Mouse (Mus musculus) heart, adult 11 months (tissue): ENCODE results near the gene Pitpnc1.

Source experiments
- DNase-seq: peaks from one replicate; pipeline ENCODE4 v3.0.0; 2022

Pitpnc1 gene

DNA sequence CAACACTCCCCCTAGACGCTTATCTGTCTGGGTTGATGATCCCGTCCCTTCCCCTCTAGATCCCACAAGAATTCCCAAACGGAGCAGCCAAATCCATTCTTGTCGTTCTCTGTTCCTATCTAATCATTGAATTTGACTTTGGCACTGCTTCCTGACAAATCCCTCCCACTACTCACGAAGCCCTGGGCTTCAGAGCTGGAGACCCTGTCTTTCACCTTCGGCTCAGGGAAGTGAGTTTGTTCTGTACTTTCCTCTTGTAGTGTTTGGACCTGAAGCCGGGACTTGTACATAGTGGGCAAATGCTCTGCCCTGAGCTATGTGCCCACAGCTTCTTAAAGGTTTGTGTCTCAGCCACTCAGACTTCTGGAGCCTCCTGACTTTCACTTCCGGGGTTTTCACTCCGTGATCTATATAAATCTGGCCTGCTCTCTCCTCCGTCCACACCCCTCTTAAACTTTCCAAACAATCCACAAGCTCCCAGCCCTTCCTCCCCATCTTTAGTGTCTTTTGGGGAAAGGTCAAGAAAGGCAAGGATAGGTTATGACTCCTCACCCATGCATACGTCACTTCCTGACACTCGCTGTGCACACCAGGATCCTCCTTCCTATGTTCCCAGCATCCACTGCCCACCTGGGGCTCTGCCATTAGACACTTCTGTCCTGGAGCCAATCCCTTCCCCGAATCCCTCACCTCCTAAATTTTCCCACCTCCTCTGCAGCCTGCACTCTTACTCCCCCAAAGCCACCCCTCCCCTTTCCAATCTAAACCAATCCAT lies 104.4 kb downstream of the Pitpnc1 start:
- DNase-seq: peak; percentile 93

DNA sequence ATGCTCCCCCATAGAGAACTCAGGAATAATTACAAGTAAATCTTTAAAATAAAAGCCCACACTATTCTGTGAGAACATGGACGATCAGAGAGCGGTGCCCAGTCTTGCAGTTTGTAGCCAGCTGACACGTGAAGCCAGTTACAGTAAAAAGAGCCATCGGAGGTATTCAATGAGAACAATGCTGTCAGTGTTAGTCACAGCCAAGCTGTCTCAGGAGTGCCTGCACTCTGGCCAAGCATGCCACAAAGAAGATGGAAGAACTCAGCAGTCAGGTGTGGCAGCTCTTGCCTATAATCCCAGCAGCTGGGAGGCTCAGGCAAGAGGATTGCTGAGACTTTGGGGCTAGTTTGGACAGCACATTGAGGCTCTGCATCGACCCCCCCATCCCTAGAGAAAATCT lies 111.8 kb downstream of the Pitpnc1 start:
- no peak for DNase-seq

DNA sequence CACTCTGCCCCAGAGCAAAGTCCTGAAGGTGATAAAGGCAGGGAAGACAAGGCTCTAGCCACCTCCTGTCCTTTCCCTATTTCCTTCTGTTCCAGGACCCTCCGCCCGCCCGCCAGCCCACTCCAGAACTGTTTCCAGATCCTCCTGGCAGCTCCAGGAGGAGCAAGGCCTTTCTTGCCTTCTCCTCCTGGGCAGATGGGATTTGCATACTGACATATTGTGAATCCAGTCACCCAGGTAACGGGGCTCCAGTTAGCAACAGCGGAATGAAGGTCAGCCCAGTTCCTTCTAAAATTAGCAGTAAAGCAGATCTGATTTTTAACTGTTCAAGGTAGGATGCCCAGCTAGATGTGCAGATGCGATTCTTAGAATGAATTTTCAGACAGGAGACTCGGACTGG lies 114.3 kb downstream of the Pitpnc1 start:
- DNase-seq: no peak

DNA sequence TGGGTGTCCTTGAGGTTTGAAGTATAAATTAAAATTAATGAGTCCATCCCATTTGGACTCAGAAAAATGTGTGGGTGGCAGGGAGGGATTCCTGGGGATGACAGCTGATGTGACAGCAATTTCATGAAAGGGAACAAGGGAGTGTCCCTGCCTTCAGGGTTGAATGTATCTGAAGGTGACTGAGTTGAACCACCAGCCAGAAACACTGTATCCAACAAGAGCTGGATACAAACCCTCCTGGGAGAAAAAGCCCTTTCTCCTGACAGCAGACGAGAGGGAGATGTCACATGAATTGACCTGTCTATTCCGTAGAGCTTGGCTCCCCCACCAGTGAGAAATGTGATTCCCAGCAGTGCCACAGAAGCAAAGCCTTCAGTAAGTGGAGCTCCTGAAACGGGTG lies 115.0 kb downstream of the Pitpnc1 start:
- no peak for DNase-seq

DNA sequence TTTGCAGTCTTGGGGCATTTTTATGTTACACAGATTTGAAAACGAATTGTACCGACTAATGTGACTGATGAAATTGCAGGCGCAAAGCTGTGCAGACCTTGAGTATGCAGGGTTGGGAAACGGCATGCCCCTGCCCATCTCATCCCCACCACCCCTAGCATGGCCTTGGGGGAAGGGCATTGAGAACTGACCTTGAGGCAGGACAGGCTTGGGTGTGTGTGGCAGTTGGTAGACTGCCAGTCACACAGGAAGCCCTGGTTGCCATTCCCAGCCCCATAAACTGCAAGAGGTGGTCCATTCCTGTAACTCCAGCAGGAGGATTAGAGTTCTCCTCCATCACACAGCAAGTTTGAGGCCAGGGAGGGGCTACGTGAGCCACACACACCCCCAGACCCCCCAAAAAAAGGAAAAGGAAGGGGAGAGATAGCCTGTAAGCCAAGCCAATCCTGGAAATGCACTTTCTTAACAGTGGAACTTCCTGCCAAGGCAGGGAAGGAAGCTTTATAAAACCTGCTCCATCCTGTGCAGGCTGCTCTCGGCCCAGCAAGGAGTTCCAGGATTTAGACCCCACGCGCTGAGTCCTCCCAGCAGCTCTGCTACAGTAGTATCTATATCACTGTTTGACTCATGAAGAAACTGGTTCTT lies 115.9 kb downstream of the Pitpnc1 start:
- DNase-seq: peak; percentile 95

DNA sequence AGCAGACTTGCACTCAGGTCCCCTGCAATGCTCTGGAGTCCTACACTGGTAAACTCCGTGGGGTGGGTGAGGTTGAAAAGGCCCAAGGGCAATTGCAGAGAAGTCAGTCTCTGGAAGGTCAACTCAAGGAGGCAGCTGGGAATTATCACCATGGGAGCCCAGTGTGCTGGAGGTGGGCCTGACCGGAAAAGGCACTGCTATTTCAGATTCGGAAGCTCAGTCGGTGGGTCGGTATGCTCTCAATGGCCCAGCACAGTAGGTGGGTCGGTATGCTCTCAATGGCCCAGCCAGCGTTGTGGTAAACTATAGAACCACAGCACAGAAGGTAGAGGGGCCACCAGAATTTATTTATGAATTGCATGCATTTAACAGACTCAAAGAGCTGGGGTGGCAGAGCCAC lies 117.9 kb downstream of the Pitpnc1 start:
- DNase-seq: no peak

DNA sequence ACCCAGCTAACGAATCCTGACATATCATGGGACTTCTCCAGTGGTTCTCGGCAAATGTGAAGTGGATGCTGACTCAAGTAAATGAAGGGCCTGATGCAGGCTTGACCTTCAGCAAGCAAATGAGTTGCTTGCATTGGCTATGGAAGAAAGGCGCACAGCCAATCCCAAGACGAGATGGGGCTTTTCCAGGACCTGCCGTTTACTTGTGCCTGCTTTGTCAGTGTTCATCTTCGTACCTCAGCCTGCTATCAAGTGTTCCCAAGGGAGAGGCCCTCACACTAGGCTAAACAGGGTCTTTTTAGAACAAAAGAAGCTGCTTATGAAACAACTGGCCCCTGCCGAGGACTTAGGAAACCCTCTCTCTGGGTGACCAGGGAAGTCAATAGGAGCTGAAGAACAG lies 120.7 kb downstream of the Pitpnc1 start:
- DNase-seq: no peak

DNA sequence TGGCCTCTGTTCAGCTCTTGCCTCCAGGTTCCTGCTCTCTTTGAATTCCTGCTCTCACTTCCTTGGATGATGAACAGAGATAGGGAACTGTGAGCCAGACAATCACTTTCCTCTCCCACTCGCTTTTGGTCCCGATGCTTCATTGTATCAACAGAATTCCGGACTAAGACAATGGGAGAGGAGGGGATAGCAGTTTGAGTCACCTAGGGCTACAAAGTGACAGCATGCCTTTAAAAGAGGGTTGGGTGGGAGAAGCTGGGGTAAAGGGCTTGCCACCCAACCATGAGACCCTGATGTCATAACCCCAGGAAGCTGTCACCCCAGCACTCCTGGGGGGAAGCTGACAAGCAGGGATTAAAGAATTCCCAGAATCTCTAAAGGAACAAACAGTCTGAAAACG lies 127.5 kb downstream of the Pitpnc1 start:
- DNase-seq: peak; percentile 92

DNA sequence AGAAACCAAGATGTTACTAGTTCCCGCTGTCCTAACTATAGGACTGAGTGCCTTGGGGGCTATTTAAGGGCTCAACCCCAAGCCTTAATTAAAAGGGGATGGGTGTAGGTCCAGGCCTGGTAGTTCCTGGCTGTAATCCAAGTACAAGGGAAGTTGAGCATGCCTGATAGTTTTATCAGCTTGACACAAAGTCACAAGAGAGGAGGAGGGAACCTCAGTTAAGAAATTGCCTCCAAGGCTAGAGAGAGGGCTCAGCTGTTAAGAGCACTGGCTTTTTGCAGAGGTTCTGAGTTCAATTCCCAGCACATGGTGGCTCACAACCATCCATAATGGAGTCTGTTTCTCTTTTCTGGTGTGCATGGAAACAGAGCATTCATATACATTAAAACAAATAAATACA lies 128.1 kb downstream of the Pitpnc1 start:
- DNase-seq: peak; percentile 95

DNA sequence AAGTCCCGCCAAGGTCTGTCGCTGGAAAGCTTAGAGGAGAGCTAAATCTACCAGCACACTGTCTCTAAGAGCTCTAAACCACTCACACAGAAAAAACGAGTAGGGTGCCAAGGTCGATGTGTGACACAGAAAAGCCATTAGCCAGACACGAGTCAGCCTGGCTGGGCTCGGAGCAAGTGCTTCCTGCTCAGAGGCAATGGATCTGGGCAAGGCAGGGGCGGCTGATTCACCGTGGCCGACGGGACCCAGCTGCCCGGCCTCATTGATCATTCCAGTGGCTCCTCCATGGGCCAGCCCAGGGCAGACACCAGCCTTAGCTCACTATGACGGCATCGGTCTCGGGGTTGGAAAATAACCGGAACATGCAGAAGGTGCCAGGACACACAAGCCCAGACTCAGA lies 129.2 kb downstream of the Pitpnc1 start:
- peak; percentile 97 for DNase-seq

DNA sequence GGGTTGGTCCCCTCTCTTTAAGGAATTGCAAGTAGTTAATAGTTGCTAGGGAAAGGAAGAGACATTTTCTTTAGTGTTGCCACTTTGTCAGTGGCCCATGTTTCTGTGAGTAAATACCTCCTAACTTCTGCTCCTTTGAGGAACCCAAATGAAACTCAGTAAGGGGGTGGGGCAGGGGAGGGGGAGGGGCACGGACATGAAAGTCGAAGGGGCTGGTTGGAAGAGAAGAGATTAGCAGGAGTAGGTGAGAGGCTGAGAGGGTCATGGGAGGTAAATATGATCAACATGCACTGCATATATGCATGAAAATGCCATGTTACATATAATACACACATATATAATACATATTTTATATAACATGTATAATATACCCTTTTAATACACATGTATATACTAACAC lies 129.7 kb downstream of the Pitpnc1 start:
- no peak for DNase-seq

DNA sequence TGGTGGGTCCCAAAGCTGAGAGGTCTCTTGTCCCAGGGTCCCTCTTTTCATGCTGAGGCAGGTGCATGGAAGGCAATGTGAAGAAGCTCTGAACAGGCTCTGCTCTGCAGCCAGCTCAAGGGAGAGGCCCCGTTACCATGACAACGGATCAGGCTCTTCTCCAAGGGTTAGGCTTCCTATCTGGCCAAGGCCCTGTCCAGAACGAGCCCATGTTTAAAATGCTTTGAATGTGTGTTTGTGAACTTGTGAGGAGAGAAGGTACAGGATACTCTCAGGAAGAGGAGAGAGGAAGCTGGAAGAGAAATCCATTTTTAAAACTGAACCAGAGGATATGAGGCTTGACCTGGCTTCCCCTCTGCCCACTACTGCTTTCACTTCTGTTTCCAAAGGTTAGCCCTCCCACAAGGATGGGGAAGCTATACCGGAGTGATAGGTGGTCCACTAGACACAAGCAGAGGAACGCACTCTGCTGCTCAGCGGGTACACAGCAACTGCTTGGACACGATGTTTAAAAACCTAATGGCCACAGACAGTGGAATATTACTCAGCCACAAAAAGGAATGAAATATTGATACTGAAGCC lies 131.2 kb downstream of the Pitpnc1 start:
- DNase-seq: peak; percentile 97

DNA sequence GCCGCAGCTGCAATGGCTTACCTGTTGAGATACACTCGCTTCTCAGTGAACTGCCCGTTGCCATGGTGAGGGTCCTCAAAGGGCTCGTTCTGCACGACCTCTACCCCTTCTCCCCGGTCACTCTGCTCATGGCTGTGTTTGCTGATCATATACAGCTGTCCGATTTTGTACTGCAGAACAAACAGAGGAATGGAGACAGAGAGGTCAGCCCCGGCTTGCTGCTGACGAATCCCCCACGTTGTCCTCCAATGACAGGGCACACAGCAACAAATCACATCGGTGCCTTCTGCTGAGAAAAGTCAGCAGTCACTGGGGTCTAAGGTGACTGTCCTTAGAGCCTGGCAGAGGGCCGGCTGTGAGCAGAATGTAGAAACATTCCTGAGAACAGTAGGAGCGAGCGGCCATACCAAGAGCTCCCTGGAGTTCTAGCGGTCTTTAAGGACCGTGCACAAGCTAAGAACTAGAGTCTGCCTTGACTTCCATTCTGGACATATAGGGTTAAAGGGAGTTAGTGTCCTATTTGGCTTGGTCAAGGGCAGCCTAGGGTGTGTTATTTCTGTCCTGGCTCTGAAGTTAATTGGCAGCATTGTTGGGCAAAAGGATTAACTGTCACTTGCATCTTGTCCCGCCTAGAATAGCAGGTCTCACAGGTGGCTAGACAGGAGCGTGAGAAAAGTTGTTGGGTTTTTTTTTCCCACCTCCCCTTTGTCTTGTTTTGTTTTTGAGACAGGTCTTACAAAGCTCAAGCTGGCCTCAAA lies 132.9 kb downstream of the Pitpnc1 start:
- DNase-seq: peak; percentile 94

DNA sequence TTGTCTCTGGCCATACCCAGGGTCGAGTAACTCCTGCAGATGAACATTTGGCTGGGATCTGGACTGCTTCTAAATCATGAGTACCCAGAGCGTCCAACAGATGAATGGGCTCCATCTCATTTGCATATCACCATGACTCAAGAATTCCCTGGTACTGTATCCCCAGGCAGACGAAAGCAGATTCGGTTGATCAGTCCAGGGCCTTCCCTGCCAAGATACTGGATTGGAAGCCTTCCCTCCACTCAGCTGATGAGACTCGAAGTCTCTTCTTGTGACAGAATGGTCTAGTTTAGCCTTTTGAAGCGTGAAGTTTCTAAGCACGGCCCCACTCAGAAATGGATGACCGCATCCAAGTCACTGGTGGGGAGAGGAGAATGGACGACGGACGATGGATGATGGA lies 134.7 kb downstream of the Pitpnc1 start:
- peak; percentile 95 for DNase-seq

DNA sequence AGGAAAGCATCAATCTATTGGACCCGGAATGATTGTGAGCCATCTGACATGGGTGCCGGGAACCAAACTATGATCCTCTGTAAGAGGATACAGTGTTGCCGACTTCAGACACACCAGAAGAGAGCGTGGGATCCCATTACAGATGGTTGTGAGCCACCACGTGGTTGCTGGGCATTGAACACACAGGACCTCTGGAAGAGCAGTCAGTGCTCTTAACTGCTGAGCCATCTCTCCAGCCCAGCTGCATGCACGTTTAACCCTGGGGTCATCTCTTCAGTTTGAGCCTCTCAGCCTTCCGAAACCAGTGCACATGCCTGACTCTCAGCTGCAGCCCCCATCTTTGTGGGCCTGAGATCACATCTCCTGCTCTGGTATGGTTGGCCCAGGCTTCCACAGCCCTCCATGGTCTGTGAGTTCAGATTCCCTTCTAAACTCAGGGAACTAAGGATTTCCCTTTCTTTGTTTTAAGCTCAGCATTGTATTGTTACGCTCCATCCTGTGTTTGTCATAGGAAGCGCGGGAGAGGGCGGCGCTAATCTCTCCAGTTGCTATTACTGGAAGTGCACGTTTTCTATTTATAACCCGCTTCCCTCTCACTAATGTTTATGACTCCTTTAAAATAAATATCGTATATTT lies 135.5 kb downstream of the Pitpnc1 start:
- DNase-seq: peak; percentile 98

DNA sequence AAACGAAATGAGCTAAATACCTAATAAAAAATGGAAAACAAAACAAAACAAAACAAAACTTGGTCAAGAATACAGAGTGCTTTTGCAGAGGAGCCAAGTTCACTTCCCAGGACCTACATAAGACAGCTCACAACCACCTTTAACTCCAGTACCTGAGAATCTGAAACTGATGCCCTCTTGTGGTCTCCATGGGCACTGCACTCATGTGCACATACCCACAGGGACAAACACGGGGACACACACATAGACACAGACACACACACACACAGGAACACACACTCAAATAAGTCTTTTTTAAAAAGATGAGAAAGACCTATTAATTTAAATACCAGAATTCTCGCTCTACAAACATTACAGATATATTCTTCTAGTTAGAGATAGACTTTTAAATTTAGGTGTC lies 137.6 kb downstream of the Pitpnc1 start:
- DNase-seq: peak; percentile 78

DNA sequence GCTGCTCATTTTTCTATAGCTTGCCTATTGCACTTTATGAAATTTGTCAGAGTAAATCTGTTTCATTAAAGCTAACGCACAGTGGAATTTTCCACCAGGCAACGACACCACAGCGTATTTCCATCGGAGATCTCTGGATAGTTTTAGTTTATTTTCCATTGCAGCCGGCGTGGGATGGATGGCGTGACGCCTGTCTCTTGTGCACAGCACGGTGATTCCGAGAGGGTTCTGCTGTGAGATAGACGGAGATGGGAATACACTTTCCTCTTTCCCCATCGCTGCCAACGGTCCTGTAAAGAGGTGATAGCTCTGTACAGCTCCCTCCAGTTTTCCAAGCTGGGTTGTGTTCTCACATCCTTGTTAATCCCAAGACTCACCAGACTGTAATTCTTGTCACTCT lies 138.2 kb downstream of the Pitpnc1 start:
- DNase-seq: peak; percentile 81

DNA sequence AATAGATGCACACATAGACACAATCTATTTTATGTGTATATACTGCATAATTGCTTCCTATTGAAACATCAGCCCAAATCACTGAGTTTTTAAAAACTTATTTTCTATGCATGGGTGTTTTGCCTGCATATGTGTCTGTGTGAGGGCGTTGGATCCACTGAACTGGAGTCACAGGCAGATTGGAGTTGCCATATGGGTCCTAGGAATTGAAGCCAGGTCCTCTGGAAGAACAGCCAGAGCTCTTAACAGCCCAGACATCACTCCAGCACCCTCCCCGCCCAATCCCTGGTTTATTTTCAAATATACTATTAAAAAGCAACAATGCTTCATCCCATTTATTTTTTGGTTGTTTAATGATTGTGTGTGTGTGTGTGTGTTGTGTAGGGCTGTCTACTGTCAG lies 139.1 kb downstream of the Pitpnc1 start:
- DNase-seq: no peak

DNA sequence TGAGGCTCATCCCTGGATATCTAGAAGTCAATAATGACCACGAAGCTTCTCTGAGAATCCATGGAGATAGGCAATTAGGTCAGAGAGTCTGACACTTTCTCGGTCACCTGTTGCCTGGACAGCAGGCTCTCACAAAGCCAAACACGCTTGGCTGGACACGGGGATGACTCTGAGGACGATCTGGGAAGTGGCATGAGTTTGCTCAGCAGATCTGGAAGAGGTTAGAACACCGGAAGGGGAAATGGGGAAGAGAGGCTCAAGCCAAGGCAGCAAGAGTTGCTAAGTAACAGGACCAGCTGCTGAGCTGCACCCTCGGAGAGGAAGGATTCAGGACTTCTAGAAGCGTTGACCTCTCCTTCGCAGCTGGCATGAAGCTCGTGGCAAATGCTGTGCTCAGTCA lies 143.2 kb downstream of the Pitpnc1 start:
- DNase-seq: peak; percentile 98

DNA sequence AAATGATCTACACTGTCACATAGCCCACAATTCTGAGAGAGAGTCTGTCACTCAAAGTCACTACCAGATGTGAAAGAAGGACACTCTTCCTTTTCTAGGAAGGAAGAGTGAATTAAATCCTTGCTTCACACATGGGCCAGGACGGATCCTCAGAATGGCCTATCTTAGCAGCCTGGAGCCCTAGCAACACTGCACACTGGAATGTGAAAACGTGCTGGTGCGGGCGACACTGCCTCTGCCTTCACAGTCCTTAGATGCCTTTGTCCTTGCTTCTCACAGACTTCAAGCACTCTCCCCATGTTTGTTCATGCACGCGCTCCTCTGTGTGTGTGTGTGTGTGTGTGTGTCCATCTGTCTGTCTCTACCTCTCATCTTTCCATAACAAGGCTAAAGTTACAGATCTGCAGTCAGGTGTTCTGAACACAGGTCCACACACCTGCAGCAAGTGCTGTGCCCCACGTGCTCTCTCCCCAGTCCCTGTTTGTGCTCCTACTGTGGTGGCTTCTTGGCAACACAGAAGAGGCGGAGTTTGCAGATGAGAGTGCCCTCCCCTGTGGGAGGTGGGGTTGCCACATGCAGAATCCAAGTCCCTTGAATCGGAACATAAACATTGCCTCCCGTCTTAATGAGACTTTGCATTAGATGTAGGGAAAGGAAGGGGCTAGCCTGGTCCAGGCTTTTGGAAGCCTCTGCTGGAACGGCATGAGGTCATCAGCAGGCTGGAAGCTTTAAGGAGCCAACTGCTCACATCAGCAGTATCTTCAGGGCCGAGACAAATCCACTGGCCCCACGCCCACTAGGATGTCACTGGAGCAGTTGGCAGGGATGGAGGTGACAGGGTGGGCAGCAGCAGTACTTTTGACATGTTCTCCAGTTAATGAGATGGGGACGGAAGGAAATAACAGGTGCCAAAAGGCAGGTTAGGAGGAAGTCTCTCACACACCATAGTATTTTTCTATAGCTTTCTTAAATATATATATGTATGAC lies 144.5 kb downstream of the Pitpnc1 start:
- peak; percentile 91 for DNase-seq

DNA sequence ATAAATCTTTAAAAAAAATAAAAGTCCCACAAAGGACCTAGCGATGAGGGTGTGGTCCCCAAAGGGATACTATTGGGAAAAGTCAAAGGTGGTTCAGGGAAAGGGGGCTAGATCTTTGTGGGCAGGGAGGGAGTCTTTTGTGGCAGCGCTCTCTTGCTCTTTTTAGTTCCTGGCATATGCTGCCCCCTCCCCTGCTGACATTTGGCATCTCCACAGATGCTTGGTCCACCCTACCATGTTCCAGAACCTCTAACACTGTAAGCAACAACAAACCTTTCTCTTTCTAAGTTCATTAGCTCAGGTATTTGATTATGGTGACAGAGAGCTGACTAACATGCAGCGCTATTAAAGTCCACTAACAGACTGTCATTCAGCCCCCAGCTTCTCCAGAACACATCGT lies 145.3 kb downstream of the Pitpnc1 start:
- DNase-seq: no peak

DNA sequence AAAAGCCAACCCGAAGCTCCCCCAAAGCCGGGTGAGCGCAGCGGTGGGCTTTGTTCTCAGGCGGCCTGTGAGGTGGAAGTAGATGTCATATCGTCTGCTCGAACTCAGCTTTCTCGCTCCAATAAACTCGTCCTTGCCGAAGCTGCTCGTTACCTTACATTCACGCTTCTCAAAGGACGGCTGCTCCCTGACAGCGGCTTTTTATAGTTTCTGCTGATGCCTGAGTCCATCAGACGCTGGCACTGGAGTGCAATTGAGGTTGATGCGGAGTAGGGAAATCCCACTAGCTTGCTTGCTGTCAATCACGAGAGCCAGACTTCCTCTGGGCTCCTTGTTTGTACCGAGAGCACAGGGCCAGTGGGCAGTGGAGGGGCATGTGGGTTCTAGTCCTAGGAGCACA lies 147.3 kb downstream of the Pitpnc1 start:
- peak; percentile 93 for DNase-seq
